Mouse (Mus musculus): ENCODE data around the gene Eln.

DNA sequence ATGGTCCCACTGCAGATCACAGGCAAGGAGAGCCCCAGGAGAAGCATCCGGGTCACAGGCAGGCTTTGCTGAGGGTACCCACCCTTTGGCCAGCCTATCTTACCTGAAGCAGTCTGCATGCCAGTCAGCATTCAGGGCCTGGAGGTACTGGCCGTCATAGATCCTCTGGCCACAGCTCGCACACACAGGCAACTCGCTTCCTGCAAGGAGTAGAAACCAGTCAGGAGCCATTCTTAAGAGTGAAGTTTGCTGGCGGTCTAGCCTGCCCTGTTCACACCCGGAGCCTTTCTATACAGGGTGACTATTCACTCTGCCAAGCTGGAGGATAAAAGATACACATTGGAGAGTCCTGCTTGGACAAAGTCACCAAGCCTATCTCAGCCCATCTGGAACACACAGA, 60.6 kb downstream of the Eln start:
- TF ChIP-seq CTCF (IDR thresholded peaks at IDR 0.05; ENCODE audit: low read depth, low read length), result no peak
- no peak for TF ChIP-seq EP300 (IDR thresholded peaks at IDR 0.05; ENCODE audit: insufficient read depth, low read depth, low read length)
- no peak for TF ChIP-seq POLR2A (IDR thresholded peaks at IDR 0.05; ENCODE audit: insufficient read depth, low read length)

All from ES-Bruce4 (cell line).